ENCODE assay signal across 11 mouse cellular contexts in the genomic region with DNA sequence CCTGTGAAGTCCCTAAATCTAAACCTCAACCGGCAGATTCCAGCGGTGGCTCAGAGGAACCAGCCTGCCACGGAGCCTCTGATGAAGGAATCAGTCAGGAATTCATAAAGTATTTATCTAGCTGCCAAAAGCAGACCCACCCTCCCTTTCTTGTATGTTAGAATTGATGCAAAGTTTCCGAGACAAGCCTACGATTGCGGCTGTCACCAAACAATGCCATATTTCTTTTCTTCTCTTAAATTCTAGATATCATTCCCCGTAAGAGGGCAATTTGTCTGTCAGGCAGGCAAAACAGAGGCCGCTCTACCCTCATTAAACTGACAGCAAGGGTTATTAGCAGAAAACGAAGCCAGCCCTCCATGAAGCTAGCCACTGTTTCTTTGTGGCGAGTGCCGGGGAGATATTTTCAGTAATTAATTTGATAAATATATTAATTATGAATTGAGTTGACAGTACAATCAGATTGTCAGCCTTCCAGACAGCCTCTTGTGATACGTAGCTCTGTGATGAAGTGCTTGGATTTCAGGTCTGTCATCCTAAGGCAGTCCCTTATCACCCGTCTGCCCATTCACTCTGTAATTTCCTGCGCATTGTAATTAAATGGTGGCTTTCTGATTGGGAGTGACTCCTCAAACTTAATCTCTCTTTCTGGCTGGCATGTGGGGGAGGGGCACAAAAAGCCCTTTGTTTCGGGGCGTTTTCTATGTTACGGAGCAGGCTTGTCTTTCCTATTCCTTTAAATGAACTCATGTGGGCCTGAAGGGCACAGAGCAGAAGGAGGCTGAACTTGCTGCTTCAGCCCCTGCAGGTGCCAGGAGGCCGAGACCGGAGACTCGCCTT.
DNase-seq lines count a peak whose midpoint lies in the region; ATAC-seq lines count a peak whose summit lies in the region.
"Had no signal": no experiment of that assay in that cellular context is flagged by ENCODE, and none has a peak within 500 bp of the region (broad histone marks: within the 10 kb centered on the region; RNA-seq: fewer than 3 reads in every experiment).

No protein-coding gene starts in this region.

- peak; percentile 68; the same call in 1 of the 2 replicates for ATAC-seq in hindbrain, embryonic 13.5 days (ENCODE audit: low FRiP score)
- peak; percentile 28; the same call in 1 of the 2 replicates for ATAC-seq in midbrain, embryonic 16.5 days
- no peak for ATAC-seq in intestine, embryonic 16.5 days
- ATAC-seq: liver, embryonic 12.5 days had no signal

- H3K4me2 ChIP-seq in hindbrain, embryonic 13.5 days, result peak overlapping the region; percentile 16; the same call in 1 of the 2 replicates
- H3K4me2 ChIP-seq in midbrain, embryonic 16.5 days (ENCODE audit: low read length), result 0 out of 2 replicates have a peak overlapping the region, but pooled peaks have one; percentile 11
- H3K4me2 ChIP-seq in intestine, embryonic 16.5 days (ENCODE audit: low read depth, low read length), result no peak overlapping the region
- H3K4me2 ChIP-seq: liver, embryonic 12.5 days had no signal

- 37% methylated on average over 20 of the region's 20 CpGs for WGBS in embryonic facial prominence, embryonic 10.5 days
- 34% methylated on average over 20 of the region's 20 CpGs for WGBS in hindbrain, embryonic 13.5 days
- WGBS in midbrain, embryonic 16.5 days, result 28% methylated on average over 20 of the region's 20 CpGs
- WGBS in intestine, embryonic 16.5 days, result 44% methylated on average over 20 of the region's 20 CpGs

- peaks cover 28% of the 10 kb centered on the region for H3K4me1 ChIP-seq in embryonic facial prominence, embryonic 10.5 days
- peaks cover 31% of the 10 kb centered on the region for H3K4me1 ChIP-seq in hindbrain, embryonic 13.5 days (replicated peaks)
- H3K4me1 ChIP-seq in midbrain, embryonic 16.5 days (ENCODE audit: control insufficient read depth, insufficient read depth, low read length), result peaks cover 9% of the 10 kb centered on the region; the same call in 1 of the 2 replicates
- H3K4me1 ChIP-seq in intestine, embryonic 16.5 days (ENCODE audit: control insufficient read depth, insufficient read depth, low read length), result no peaks in the 10 kb centered on the region
- H3K4me1 ChIP-seq: liver, embryonic 12.5 days had no signal

- H3K36me3 ChIP-seq in embryonic facial prominence, embryonic 10.5 days (replicated peaks), result no peaks in the 10 kb centered on the region
- no peaks in the 10 kb centered on the region for H3K36me3 ChIP-seq in hindbrain, embryonic 13.5 days
- no peaks in the 10 kb centered on the region for H3K36me3 ChIP-seq in midbrain, embryonic 16.5 days (ENCODE audit: control insufficient read depth, insufficient read depth, low read length)
- no peaks in the 10 kb centered on the region for H3K36me3 ChIP-seq in intestine, embryonic 16.5 days (ENCODE audit: control insufficient read depth, insufficient read depth, low read length)
- H3K36me3 ChIP-seq: heart, embryonic 10.5 days; liver, embryonic 12.5 days had no signal

- peaks cover 35% of the 10 kb centered on the region for H3K27me3 ChIP-seq in embryonic facial prominence, embryonic 10.5 days (replicated peaks; ENCODE audit: low read depth, poor library complexity, severe bottlenecking)
- peaks cover 19% of the 10 kb centered on the region; the same call in 1 of the 2 replicates for H3K27me3 ChIP-seq in hindbrain, embryonic 13.5 days
- no peaks in the 10 kb centered on the region for H3K27me3 ChIP-seq in midbrain, embryonic 16.5 days (ENCODE audit: control insufficient read depth, insufficient read depth, low read depth, low read length)
- H3K27me3 ChIP-seq in intestine, embryonic 16.5 days (replicated peaks; ENCODE audit: control insufficient read depth, insufficient read depth, low read length), result no peaks in the 10 kb centered on the region; the same call in 1 of the 2 replicates

- DNase-seq in R1 (ENCODE audit: low read depth, low spot score), result peak; percentile 20
- DNase-seq in embryonic facial prominence, embryonic 10.5 days (ENCODE audit: low spot score), result peak; percentile 50
- no peak for DNase-seq in adrenal gland, postnatal 25 days
- no peak for DNase-seq in liver
- no peak for DNase-seq in right cerebral cortex, postnatal 36 days (ENCODE audit: low spot score in 2 of 2)
- DNase-seq: cerebellum, postnatal 36 days had no signal

- no peaks in the 10 kb centered on the region for H3K9me3 ChIP-seq in embryonic facial prominence, embryonic 10.5 days
- no peaks in the 10 kb centered on the region for H3K9me3 ChIP-seq in hindbrain, embryonic 13.5 days
- H3K9me3 ChIP-seq in midbrain, embryonic 16.5 days (replicated peaks; ENCODE audit: control insufficient read depth, low read length, poor library complexity, severe bottlenecking), result no peaks in the 10 kb centered on the region
- H3K9me3 ChIP-seq in intestine, embryonic 16.5 days (ENCODE audit: control insufficient read depth, low read length), result no peaks in the 10 kb centered on the region
- H3K9me3 ChIP-seq: heart, embryonic 10.5 days; liver, embryonic 12.5 days had no signal

- H3K27ac ChIP-seq in embryonic facial prominence, embryonic 10.5 days (replicated peaks), result peak overlapping the region; percentile 51; the same call in 1 of the 2 replicates
- H3K27ac ChIP-seq in hindbrain, embryonic 13.5 days, result peak overlapping the region; percentile 63
- H3K27ac ChIP-seq in midbrain, embryonic 16.5 days (ENCODE audit: low read length), result peak overlapping the region; percentile 38; the same call in 1 of the 2 replicates
- no peak overlapping the region for H3K27ac ChIP-seq in intestine, embryonic 16.5 days (ENCODE audit: low read length)
- H3K27ac ChIP-seq: heart, embryonic 10.5 days; liver, embryonic 12.5 days had no signal

- H3K4me3 ChIP-seq in embryonic facial prominence, embryonic 10.5 days, result no peak overlapping the region
- H3K4me3 ChIP-seq in hindbrain, embryonic 13.5 days, result no peak overlapping the region
- no peak overlapping the region for H3K4me3 ChIP-seq in midbrain, embryonic 16.5 days (ENCODE audit: low read depth, low read length)
- H3K4me3 ChIP-seq in intestine, embryonic 16.5 days (ENCODE audit: low read length), result no peak overlapping the region
- H3K4me3 ChIP-seq: heart, embryonic 10.5 days; liver, embryonic 12.5 days had no signal

- no peak overlapping the region for H3K9ac ChIP-seq in hindbrain, embryonic 13.5 days
- H3K9ac ChIP-seq in midbrain, embryonic 16.5 days (ENCODE audit: low read depth, low read length), result no peak overlapping the region
- H3K9ac ChIP-seq in intestine, embryonic 16.5 days (ENCODE audit: low read depth, low read length), result no peak overlapping the region
- H3K9ac ChIP-seq: liver, embryonic 12.5 days had no signal

Comparison
In these comparisons a context has a peak if more than half of its experiments do, and no peak if none do; other contexts are left out.
1. DNase-seq: peak in R1 (single experiment) and embryonic facial prominence, embryonic 10.5 days (single experiment); none in adrenal gland, postnatal 25 days (single experiment), liver (single experiment) and right cerebral cortex, postnatal 36 days (0 of 2).